Mouse (Mus musculus) bone marrow macrophage, adult 2 months (primary cell): ENCODE results near the gene Olfr698.

ENCODE experiments used
- CTCF ChIP-seq: IDR thresholded peaks from 2 replicates; pipeline ENCODE4 v1.5.1; 2012; ENCODE audit warnings: low read depth, mild to moderate bottlenecking, low read length, moderate library complexity
- POLR2A ChIP-seq: IDR thresholded peaks from 2 replicates; pipeline ENCODE4 v1.6.1; 2012; ENCODE audit warnings: mild to moderate bottlenecking, low read depth, low read length, borderline replicate concordance

- TF ChIP-seq POLR2A (no peak), CTCF (no peak)
These were observed 38.9 kb downstream of the Olfr698 start, which contains the start of gene Olfr695 for GRCm38 (mm10) chr7:106716296-106716695.
